Mouse (Mus musculus): ENCODE results near the gene Pmvk. TPM values are rescaled to one million over a fixed set of nuclear protein-coding genes. Genes with fewer than 3 reads are reported as not detected.
A peak's percentile ranks its signal among the peaks of the same experiment; 100 is the strongest.

Pmvk gene
- total and polyA plus RNA-seq, 3 experiments: 53.6 to 75.7 TPM; not detected in 1

- Histone ChIP-seq H3K9ac (ENCODE audit: control insufficient read depth, low read depth, low read length, poor library complexity, severe bottlenecking) (no peak overlapping the region), H3K4me1 (ENCODE audit: control insufficient read depth in 1 of 2, insufficient read depth in 2 of 2, low read length in 2 of 2) (peaks cover 2 to 15% of the 10 kb centered on the region in 2 experiments; a peak in 3 of 4 replicates), H3K27me3 (ENCODE audit: control insufficient read depth in 1 of 2, insufficient read depth in 2 of 2, low read length in 2 of 2) (peaks cover 17 to 21% of the 10 kb centered on the region in 2 experiments), H3K36me3 (ENCODE audit: control insufficient read depth in 1 of 2, insufficient read depth in 2 of 2, low read length in 2 of 2) (peaks cover 0 to 4% of the 10 kb centered on the region in 2 experiments; a peak in 1 of 4 replicates), H3K9me3 (replicated peaks; ENCODE audit: insufficient read depth, low read length) (no peaks in the 10 kb centered on the region), H3K4me3 (ENCODE audit: control insufficient read depth in 1 of 2, insufficient read depth in 1 of 2, low read depth in 2 of 2, low read length in 2 of 2) (no peak overlapping the region), H3K27ac (ENCODE audit: control insufficient read depth, low read depth, low read length) (no peak overlapping the region), H3K79me2 (ENCODE audit: control insufficient read depth, insufficient read depth, low read length, poor library complexity) (no peaks in the 10 kb centered on the region)
- TF ChIP-seq ZC3H11A (IDR thresholded peaks at IDR 0.05; ENCODE audit: low read depth, low read length) (peak; percentile 64; the same call in 1 of the 2 replicates), RAD21 (IDR thresholded peaks at IDR 0.05; ENCODE audit: low read depth, low read length) (peak; percentile 77), SMC3 (IDR thresholded peaks at IDR 0.05; ENCODE audit: low read depth, low read length) (peak; percentile 86), NRF1 (IDR thresholded peaks at IDR 0.05; ENCODE audit: insufficient read depth, low read depth, low read length, poor library complexity, severe bottlenecking) (no peak), CTCF (IDR thresholded peaks at IDR 0.05 in 2 of 3, conservative IDR thresholded peaks at IDR 0.05 in 1 of 3; ENCODE audit: control insufficient read depth in 1 of 3, insufficient read depth in 1 of 3, low read depth in 2 of 3, low read length in 3 of 3, poor library complexity in 1 of 3, severe bottlenecking in 1 of 3) (peak; percentile 85 to 98 (median 95)), ZMIZ1 (IDR thresholded peaks at IDR 0.05; ENCODE audit: low read depth, low read length) (no peak), POLR2A (IDR thresholded peaks at IDR 0.05; ENCODE audit: control insufficient read depth in 1 of 2, insufficient read depth in 1 of 2, low read depth in 1 of 2, low read length in 2 of 2, poor library complexity in 1 of 2) (no peak), RCOR1 (IDR thresholded peaks at IDR 0.05; ENCODE audit: low read depth, low read length) (no peak), TCF12 (IDR thresholded peaks at IDR 0.05; ENCODE audit: low read depth, low read length) (no peak)
- DNase-seq (ENCODE audit: low read depth, low spot score): peak; percentile 70
Observed at GRCm38 (mm10) chr3:89512225-89512624, 57.9 kb downstream of the Pmvk start.

GRCm38 (mm10) chr3:89515444-89515843 lies 61.1 kb downstream of the Pmvk start:
- Histone ChIP-seq H3K27ac (ENCODE audit: control insufficient read depth, low read depth, low read length) (no peak overlapping the region), H3K36me3 (ENCODE audit: control insufficient read depth in 1 of 2, insufficient read depth in 2 of 2, low read length in 2 of 2) (peaks cover 0 to 6% of the 10 kb centered on the region in 2 experiments; a peak in 1 of 4 replicates), H3K79me2 (ENCODE audit: control insufficient read depth, insufficient read depth, low read length, poor library complexity) (no peaks in the 10 kb centered on the region), H3K9ac (ENCODE audit: control insufficient read depth, low read depth, low read length, poor library complexity, severe bottlenecking) (peak overlapping the region; percentile 45), H3K27me3 (ENCODE audit: control insufficient read depth in 1 of 2, insufficient read depth in 2 of 2, low read length in 2 of 2) (peaks cover 0 to under 1% of the 10 kb centered on the region in 2 experiments; a peak in 2 of 4 replicates), H3K4me3 (ENCODE audit: control insufficient read depth in 1 of 2, insufficient read depth in 1 of 2, low read depth in 2 of 2, low read length in 2 of 2) (peak overlapping the region; percentile 9 to 40; a peak in 3 of 4 replicates), H3K9me3 (replicated peaks; ENCODE audit: insufficient read depth, low read length) (no peaks in the 10 kb centered on the region), H3K4me1 (ENCODE audit: control insufficient read depth in 1 of 2, insufficient read depth in 2 of 2, low read length in 2 of 2) (peaks cover 2 to 27% of the 10 kb centered on the region in 2 experiments; a peak in 3 of 4 replicates)
- TF ChIP-seq MXI1 (IDR thresholded peaks at IDR 0.05; ENCODE audit: low read depth, low read length): peak; percentile 88
- TF ChIP-seq EP300 (IDR thresholded peaks at IDR 0.05; ENCODE audit: low read depth in 1 of 2, low read length in 2 of 2): no peak
- peak; percentile 47; the same call in 1 of the 2 replicates for TF ChIP-seq ETS1 (IDR thresholded peaks at IDR 0.05; ENCODE audit: low read depth, low read length)
- TF ChIP-seq ZKSCAN1 (IDR thresholded peaks at IDR 0.05; ENCODE audit: low read depth, low read length): no peak
- TF ChIP-seq HCFC1 (IDR thresholded peaks at IDR 0.05; ENCODE audit: low read depth, low read length): no peak
- TF ChIP-seq MYC (IDR thresholded peaks at IDR 0.05; ENCODE audit: low read depth, low read length): peak; percentile 80; the same call in 1 of the 2 replicates
- peak; percentile 80 for TF ChIP-seq MAX (IDR thresholded peaks at IDR 0.05; ENCODE audit: low read length)
- TF ChIP-seq GATA1 (IDR thresholded peaks at IDR 0.05; ENCODE audit: low read depth, low read length): no peak
- TF ChIP-seq CHD1 (IDR thresholded peaks at IDR 0.05; ENCODE audit: low read depth, low read length): no peak
- peak; percentile 70 for DNase-seq (ENCODE audit: low read depth, low spot score)

Data from MEL (cell line).